Mouse (Mus musculus) olfactory bulb, adult 2 months (tissue): ENCODE results near the gene Zwilch.

Experiments
- CTCF ChIP-seq: fragments of 200-500 bp; IDR thresholded peaks from 2 replicates; pipeline ENCODE4 v1.5.1; 2012; ENCODE audit warnings: low read depth, mild to moderate bottlenecking, low read length, moderate library complexity; ENCODE audit not compliant: insufficient read depth
- POLR2A ChIP-seq: fragments of 200-500 bp; IDR thresholded peaks from 2 replicates; pipeline ENCODE4 v1.6.1; 2012; ENCODE audit warnings: mild to moderate bottlenecking, low read depth, low read length, moderate library complexity; ENCODE audit not compliant: insufficient read depth

DNA sequence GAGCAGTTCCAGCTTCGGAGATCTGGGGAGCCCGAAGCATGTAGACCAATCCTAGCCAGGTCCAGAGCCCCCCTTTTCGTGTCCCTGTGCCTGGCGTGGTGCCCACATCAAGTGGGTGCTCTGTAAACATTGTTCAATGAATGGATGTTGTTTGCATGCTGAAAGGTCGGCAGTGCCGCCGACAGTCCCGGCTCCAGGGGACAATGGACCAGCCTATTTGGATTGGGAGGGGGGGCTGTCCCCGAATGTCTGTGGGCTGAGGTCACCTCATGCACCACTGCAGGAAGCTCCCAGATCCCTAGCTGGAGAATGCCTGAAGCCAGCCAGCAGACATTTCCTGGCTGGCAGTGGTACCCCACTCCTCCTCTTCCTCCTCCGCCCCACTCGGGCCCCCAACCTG, 78.8 kb downstream of the Zwilch start:
- no peak for TF ChIP-seq CTCF
- no peak for TF ChIP-seq POLR2A
